Mouse (Mus musculus): ENCODE data around the gene 4930579F01Rik.

DNA sequence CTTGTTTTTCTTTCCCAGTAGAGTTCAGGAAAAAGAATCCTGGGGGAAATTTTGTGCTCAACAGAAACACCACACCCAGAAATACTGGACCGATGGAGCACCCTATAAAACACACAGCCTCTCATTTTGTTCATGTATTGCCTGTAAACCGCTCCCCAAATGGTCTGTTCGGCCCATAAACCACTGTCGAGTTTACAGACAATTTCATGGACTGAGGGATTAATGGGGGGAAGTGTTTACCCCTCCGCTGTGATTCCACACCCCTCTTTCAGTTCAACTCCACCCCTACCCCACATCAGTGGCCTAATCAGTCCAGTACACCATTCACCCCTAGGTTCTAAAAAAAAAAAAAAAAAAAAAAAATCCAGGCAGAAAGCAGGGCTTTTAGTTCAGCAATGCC, 47.3 kb upstream of the 4930579F01Rik start:
- TF ChIP-seq CTCF (conservative IDR thresholded peaks at IDR 0.05; ENCODE audit: insufficient read depth, insufficient read length, low read depth, low read length), result no peak
- TF ChIP-seq POLR2A (IDR thresholded peaks at IDR 0.05; ENCODE audit: low read depth, low read length), result no peak

Data from kidney, adult 2 months (tissue).